Comparison of ENCODE assay signal across 8 mouse cellular contexts in the genomic region with DNA sequence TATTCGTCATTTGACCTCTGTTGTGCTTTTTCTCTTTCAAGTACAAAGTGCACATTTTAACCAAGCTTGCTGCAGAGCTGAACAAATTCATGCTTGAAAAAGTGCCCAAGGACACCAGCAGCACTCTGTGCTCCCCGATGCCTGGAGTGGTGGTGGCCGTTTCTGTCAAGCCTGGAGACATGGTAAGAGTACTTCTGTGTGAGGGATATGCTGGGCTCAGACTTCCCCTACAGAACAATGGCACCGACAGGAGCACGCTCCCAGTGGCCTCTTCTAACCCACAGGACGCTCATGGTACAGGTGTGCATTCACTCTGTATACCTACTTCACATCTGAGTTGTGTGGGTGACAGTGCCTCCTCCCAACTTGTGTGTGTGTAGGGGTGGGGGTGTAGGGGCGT. TPM values are rescaled to one million over a fixed set of nuclear protein-coding genes. Genes with fewer than 3 reads are reported as not detected.
DNase-seq lines count a peak whose midpoint lies in the region; TF ChIP-seq lines count a peak whose summit lies in the region.

No protein-coding gene starts in this region.

- no peak overlapping the region for H3K4me3 ChIP-seq in layer of hippocampus, adult 2 months

- no peak for TF ChIP-seq CTCF in layer of hippocampus, adult 2 months (conservative IDR thresholded peaks at IDR 0.05)

- H3K27ac ChIP-seq in layer of hippocampus, adult 2 months = peak overlapping the region; percentile 2; the same call in 1 of the 2 replicates

- peak; percentile 57 for DNase-seq in heart, adult 11 months
- no peak for DNase-seq in heart, adult 8-10 months (ENCODE audit: low spot score)
- no peak for DNase-seq in layer of hippocampus, adult 2 months (ENCODE audit: low spot score in 2 of 2)
- DNase-seq in layer of hippocampus, adult 11-12 months (ENCODE audit: low spot score) = no peak
- peak; percentile 29 for DNase-seq in adrenal gland, postnatal 14 days
- DNase-seq in cerebellum, postnatal 10 days = peak; percentile 56 to 58
- DNase-seq in layer of hippocampus, adult 18-20 months (ENCODE audit: low spot score in 2 of 2) = no peak
- DNase-seq in urinary bladder, adult 2 months (ENCODE audit: low spot score) = no peak

RNA-seq across cellular contexts. Expression of a gene that starts 36.8 kb away (rescaled TPM):
- 10 to 100 TPM; 27.2 to 33.2 (median 28.1) TPM for total RNA-seq in heart, adult 8-10 months (2022)
- total RNA-seq in layer of hippocampus, adult 2 months (2021) = 10 to 100 TPM; 32.1 to 34.3 TPM
- total RNA-seq in adrenal gland, postnatal 14 days (2021) = 29.2 and 40.9 TPM in 2 replicates
- 10 to 100 TPM; 39.1 to 40.5 TPM for total RNA-seq in layer of hippocampus, adult 18-20 months (2021)
- polyA plus RNA-seq in urinary bladder, adult 2 months (2012; rRNA removed) = 42.3 and 43.4 TPM in 2 replicates

Comparison
In these comparisons a context has a peak if more than half of its experiments do, and no peak if none do; other contexts are left out.
1. DNase-seq: peak in heart, adult 11 months (single experiment), adrenal gland, postnatal 14 days (single experiment) and cerebellum, postnatal 10 days (2 of 2); none in heart, adult 8-10 months (single experiment), layer of hippocampus, adult 2 months (0 of 2), layer of hippocampus, adult 11-12 months (single experiment), layer of hippocampus, adult 18-20 months (0 of 2) and urinary bladder, adult 2 months (single experiment).